Mouse (Mus musculus) stomach, embryonic 14.5 days (tissue): ENCODE data around the gene Hist1h1d. TPM values are rescaled to one million over a fixed set of nuclear protein-coding genes. Genes with fewer than 3 reads are reported as not detected.

Experiments
- ATAC-seq: fragments of 200-750 bp; cut with Nextera tagmentation; 2 replicates; pipeline ENCODE4 v1.8.0; 2017; ENCODE audit warnings: low read depth, moderate TSS enrichment; ENCODE audit not compliant: insufficient number of reproducible peaks, insufficient read depth, low FRiP score
- H3K27ac ChIP-seq: fragments of 300-500 bp; sonication (generic); 2 replicates; pipeline ENCODE4 v1.5.1; 2014; ENCODE audit warnings: mild to moderate bottlenecking, low read length, moderate library complexity, mixed read lengths
- H3K27me3 ChIP-seq: fragments of 300-500 bp; sonication (generic); 2 replicates; pipeline ENCODE4 v1.6.1; 2014; ENCODE audit warnings: low read length, control low read depth, mixed read lengths; ENCODE audit not compliant: control insufficient read depth, insufficient read depth
- H3K36me3 ChIP-seq: fragments of 300-500 bp; sonication (generic); 2 replicates; pipeline ENCODE4 v1.6.1; 2014; ENCODE audit warnings: mild to moderate bottlenecking, control low read depth, low read length, moderate library complexity, mixed read lengths; ENCODE audit not compliant: control insufficient read depth, insufficient read depth
- H3K4me1 ChIP-seq: fragments of 300-500 bp; sonication (generic); 2 replicates; pipeline ENCODE4 v1.6.1; 2014; ENCODE audit warnings: low read length, control low read depth, mixed read lengths; ENCODE audit not compliant: control insufficient read depth, insufficient read depth
- H3K4me2 ChIP-seq: fragments of 300-500 bp; sonication (generic); replicated peaks from 2 replicates; pipeline ENCODE4 v1.6.1; 2014; ENCODE audit warnings: low read depth, low read length, control low read depth
- H3K4me3 ChIP-seq: fragments of 300-500 bp; sonication (generic); 2 replicates; pipeline ENCODE4 v1.5.1; 2014; ENCODE audit warnings: low read depth, low read length, control low read depth
- H3K9ac ChIP-seq: fragments of 300-500 bp; sonication (generic); replicated peaks from 2 replicates; pipeline ENCODE4 v1.6.1; 2014; ENCODE audit warnings: low read depth, mild to moderate bottlenecking, control low read depth, low read length, moderate library complexity, mixed read lengths
- H3K9me3 ChIP-seq: fragments of 300-500 bp; sonication (generic); 2 replicates; pipeline ENCODE4 v1.6.1; 2016; ENCODE audit warnings: low read depth, low read length, control low read depth; ENCODE audit not compliant: control insufficient read depth
- WGBS: fragments of 180-500 bp; shearing (Covaris S2); extraction: QIAGEN DNeasy Blood & Tissue Kit; methylation state at CpG from one replicate; pipeline ENCODE4 v1.1.7; 2014; 5-methylcytosine and 5-hydroxymethylcytosine counted together
- polyA plus RNA-seq: library from polyadenylated mRNA; unstranded; fragments of >200 nt; fragmentation: Nextera tagmentation; extraction: Ambion mirVana; gene quantifications from 2 replicates; pipeline ENCODE4 v1.2.1, GENCODE M21; 2014

The Hist1h1d gene
- polyA plus RNA-seq, 1 experiment from 2014 or later, result 1.1 TPM

DNA sequence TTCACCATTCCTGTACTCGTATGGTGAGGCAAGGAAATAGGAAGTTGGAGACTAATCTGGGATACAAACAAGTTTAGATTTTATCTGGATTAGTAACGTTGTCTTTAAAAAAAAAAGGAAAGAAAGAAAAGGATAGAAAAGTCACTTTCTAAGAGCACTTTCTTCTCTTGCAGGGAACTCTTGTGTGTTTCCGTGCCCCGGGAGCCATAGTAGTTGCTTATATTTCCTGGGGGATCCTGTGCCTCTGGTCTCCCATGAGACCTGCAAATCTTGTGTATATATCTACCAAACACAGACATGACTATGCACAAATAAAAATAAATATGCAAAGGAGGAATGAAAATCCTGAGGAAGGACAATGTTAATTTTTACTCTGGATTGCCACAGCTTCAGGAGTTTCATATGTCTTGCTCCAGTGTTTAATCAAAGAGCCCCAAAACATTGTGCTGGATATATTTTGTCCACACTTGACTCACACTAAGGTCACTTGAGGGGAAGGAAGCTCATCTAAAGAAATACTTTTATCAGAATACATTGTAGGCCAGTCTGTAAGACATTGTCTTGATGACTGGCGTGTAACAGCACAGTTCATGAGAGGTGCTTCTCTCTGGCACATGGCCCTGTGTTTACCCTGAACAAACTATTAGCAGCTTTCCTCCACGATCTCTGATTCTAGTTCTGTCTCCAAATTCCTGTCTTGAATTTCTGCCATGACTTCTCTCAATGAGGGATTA lies 24.0 kb downstream of the Hist1h1d start:
- Histone ChIP-seq H3K4me3 (peak overlapping the region; percentile 42), H3K9ac (peak overlapping the region; percentile 69), H3K9me3 (no peaks in the 10 kb centered on the region), H3K27me3 (no peaks in the 10 kb centered on the region), H3K36me3 (no peaks in the 10 kb centered on the region), H3K4me2 (peak overlapping the region; percentile 60), H3K27ac (peak overlapping the region; percentile 84), H3K4me1 (peaks cover 12% of the 10 kb centered on the region; the same call in 1 of the 2 replicates)
- ATAC-seq, result no peak
- 33% methylated on average over 6 of the region's 6 CpGs for WGBS

DNA sequence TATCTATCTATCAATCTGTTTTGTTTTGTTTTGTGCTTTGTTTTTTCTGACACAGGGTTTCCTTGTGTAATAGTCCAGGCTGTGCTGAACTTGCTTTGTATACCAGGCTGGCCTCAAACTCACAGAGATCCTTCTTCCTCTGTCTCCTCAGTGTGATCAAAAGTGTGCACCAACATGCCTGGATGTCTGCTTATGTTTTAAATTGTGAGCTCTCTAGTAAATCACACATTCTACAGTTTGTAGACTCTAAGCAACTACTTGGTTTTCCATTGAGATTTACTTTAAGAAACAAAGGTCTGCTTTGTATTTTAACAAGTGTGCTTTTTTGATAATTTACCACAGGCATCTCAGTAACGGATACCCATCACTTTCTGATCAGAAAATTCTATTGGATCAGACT lies 24.8 kb downstream of the Hist1h1d start:
- ATAC-seq, result no peak
- Histone ChIP-seq H3K9ac (no peak overlapping the region), H3K36me3 (no peaks in the 10 kb centered on the region), H3K27me3 (no peaks in the 10 kb centered on the region), H3K4me3 (no peak overlapping the region), H3K4me2 (no peak overlapping the region), H3K4me1 (peaks cover 20% of the 10 kb centered on the region; the same call in 1 of the 2 replicates), H3K9me3 (no peaks in the 10 kb centered on the region), H3K27ac (no peak overlapping the region)
- WGBS, result 88% methylated on average over 1 of the region's 1 CpGs

DNA sequence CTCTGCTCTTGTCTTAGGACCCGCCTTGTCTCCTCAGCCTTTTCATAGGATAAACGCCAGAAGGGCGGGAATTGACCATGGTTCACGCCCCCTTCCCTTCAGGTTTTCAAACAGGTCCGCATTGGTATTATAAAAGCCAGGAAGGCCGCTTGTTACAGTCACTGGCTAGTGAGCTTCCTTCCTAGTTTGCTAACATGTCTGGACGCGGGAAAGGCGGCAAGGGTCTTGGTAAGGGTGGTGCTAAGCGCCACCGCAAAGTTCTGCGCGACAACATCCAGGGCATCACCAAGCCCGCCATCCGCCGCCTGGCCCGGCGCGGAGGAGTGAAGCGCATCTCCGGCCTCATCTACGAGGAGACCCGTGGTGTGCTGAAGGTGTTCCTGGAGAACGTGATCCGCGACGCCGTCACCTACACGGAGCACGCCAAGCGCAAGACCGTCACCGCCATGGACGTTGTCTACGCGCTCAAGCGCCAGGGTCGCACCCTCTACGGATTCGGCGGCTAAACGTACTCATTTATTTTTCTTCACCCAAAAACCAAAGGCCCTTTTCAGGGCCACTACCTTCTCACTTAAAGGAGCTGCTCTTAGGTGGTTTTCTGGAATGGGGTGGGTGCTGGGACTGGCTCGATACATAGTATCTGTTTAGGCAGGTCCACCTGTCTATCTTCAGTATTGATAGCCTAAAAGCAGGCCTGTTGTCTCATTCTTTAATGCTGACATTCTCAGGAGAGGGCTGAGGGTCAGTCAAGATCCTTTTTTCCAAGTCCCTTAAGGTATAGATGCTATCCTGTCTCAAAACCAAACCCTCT lies 28.6 kb downstream of the Hist1h1d start, which contains the start of gene Hist1h4d:
Gene Hist1h4d (plus strand): TSS at position 191 of the 811 bp plus-strand sequence.
- peak; percentile 88 for ATAC-seq
- Histone ChIP-seq H3K4me3 (peak within 1 kb of the TSS; percentile 47), H3K9me3 (no peaks in the 10 kb centered on the region), H3K4me1 (peaks cover 28% of the 10 kb centered on the region; the same call in 1 of the 2 replicates), H3K27me3 (no peaks in the 10 kb centered on the region), H3K4me2 (peak within 1 kb of the TSS; percentile 83), H3K36me3 (no peaks in the 10 kb centered on the region), H3K27ac (peak within 1 kb of the TSS; percentile 96), H3K9ac (peak within 1 kb of the TSS; percentile 68)
- WGBS, result under 1% methylated on average over 43 of the region's 43 CpGs

DNA sequence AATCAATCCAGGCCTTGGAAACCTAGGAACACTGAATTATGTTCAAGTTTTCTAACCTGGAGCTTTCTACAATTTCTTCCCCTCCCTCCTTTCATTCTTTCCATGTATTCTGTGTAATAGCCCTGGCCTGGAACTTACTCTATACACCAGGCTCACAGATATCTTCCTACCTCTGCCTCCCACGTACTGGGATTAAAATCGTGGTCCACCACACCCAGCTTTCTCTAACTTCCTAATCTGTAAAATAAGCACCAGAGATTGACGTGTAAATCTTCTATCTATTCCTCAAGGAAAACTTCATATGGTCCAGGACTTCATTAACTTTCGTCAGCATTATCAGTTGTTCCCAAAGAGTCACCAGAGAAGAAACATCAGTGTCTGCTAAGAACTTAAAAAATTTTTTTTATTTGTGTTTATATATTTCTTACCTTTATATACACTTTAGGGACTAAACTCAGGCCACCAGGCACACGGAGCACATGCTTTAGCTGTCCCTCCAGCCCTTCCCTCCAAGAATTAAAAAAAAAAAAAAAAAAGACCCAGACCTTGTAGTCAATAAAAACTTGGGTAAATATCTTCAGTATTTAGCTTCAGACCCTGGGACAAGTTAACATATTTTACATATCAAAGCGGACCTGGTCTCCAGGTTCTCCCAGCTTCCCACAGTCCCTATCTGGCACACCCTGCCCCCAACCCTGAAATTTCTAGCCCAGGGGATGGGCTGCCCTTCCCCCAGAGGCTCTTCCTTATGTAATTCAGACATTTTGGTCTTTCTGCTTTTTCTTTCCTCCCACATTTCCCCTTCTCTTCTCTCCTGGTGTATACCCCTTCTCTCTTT lies 29.4 kb downstream of the Hist1h1d start:
- no peak for ATAC-seq
- Histone ChIP-seq H3K4me3 (peak overlapping the region; percentile 47), H3K4me1 (peaks cover 21% of the 10 kb centered on the region; the same call in 1 of the 2 replicates), H3K27ac (peak overlapping the region; percentile 96), H3K36me3 (no peaks in the 10 kb centered on the region), H3K27me3 (no peaks in the 10 kb centered on the region), H3K9ac (peak overlapping the region; percentile 68), H3K4me2 (peak overlapping the region; percentile 83), H3K9me3 (no peaks in the 10 kb centered on the region)
- 5% methylated on average over 6 of the region's 6 CpGs for WGBS

- Histone ChIP-seq H3K4me3 (no peak overlapping the region), H3K27ac (peak overlapping the region; percentile 96; the same call in 1 of the 2 replicates), H3K36me3 (no peaks in the 10 kb centered on the region), H3K4me1 (peaks cover 21% of the 10 kb centered on the region; the same call in 1 of the 2 replicates), H3K9ac (0 out of 2 replicates have a peak overlapping the region, but pooled peaks have one; percentile 11), H3K9me3 (no peaks in the 10 kb centered on the region), H3K4me2 (no peak overlapping the region), H3K27me3 (no peaks in the 10 kb centered on the region)
- no peak for ATAC-seq
Observed at GRCm38 (mm10) chr13:23583387-23584068, 30.5 kb downstream of the Hist1h1d start.

DNA sequence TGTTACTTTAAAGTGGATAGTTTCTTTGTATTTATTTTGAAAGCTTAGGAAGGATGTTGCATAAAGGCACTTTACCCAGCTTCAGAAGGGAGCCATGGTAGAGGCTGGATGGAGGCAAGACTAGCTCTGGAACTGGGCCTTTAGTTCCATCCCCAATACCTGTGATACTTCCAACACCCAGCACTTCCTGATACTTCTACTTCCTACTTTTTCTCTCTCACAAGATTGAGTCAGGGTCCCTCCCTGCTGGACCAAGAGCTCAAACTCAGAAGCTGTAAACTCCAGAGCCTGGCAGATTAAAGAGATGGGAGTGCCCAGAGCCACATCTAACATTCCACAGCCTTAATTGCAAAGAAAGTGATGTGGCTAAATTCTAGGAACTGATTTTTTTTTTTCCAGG lies 31.3 kb downstream of the Hist1h1d start:
- Histone ChIP-seq H3K4me2 (peak overlapping the region; percentile 69), H3K4me1 (peaks cover 21% of the 10 kb centered on the region; the same call in 1 of the 2 replicates), H3K27me3 (no peaks in the 10 kb centered on the region), H3K4me3 (peak overlapping the region; percentile 38), H3K9ac (peak overlapping the region; percentile 60), H3K9me3 (no peaks in the 10 kb centered on the region), H3K36me3 (no peaks in the 10 kb centered on the region), H3K27ac (peak overlapping the region; percentile 96)
- no peak for ATAC-seq

DNA sequence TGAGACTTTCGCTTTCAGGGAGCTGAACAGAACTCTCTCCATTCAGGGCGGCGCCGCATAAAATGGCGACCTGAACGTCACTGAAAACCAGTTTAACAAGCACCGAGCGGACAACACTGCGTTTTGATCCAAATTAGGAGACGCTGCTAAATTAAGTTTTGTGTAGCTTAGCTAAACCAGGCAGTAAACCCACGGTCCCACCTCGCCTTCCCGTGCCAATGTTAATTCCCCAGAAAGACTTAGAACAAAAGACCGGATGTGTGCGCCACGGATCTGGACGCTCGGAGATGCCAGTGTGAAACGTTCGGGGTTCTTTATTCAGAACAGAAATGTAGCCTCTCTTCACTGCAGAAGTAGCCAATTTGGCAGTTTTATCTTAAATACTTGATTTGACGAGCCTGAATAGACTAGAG lies 32.0 kb downstream of the Hist1h1d start:
- peak overlapping the region; percentile 69 for H3K4me2 ChIP-seq
- no peaks in the 10 kb centered on the region for H3K36me3 ChIP-seq
- peak overlapping the region; percentile 96 for H3K27ac ChIP-seq
- peaks cover 21% of the 10 kb centered on the region; the same call in 1 of the 2 replicates for H3K4me1 ChIP-seq
- ATAC-seq, result 0 out of 2 replicates have a peak, but pooled peaks have one; percentile 15
- peak overlapping the region; percentile 60 for H3K9ac ChIP-seq
- H3K27me3 ChIP-seq, result no peaks in the 10 kb centered on the region
- no peaks in the 10 kb centered on the region for H3K9me3 ChIP-seq
- peak overlapping the region; percentile 38 for H3K4me3 ChIP-seq
- under 1% methylated on average over 21 of the region's 21 CpGs for WGBS
